In genomic region chr17:27087426-27087825, GRCm38 (mm10) we compare ENCODE assay signal across 8 mouse cellular contexts. TPM values are rescaled to one million over a fixed set of nuclear protein-coding genes. Genes with fewer than 3 reads are reported as not detected.
A peak's percentile ranks its signal among the peaks of the same experiment; 100 is the strongest.
DNase-seq lines count a peak whose midpoint lies in the region; TF ChIP-seq lines count a peak whose summit lies in the region.

No protein-coding gene starts in this region.

- H3K4me1 ChIP-seq in spleen, adult 2 months (ENCODE audit: control insufficient read depth, insufficient read depth, insufficient read length), result peaks cover 6% of the 10 kb centered on the region; the same call in 1 of the 2 replicates

- 75% methylated on average over 12 of the region's 12 CpGs for WGBS in spleen, adult 2 months

- no peak overlapping the region for H3K27ac ChIP-seq in gastrocnemius, adult 2 months
- no peak overlapping the region for H3K27ac ChIP-seq in spleen, adult 2 months (ENCODE audit: insufficient read depth, low read length)

- no peaks in the 10 kb centered on the region for H3K27me3 ChIP-seq in spleen, adult 2 months (ENCODE audit: control insufficient read depth, insufficient read depth, low read length)

- no peak for DNase-seq in gastrocnemius, adult 2 months
- no peak for DNase-seq in gastrocnemius, adult 18-20 months (ENCODE audit: low spot score)
- DNase-seq in spleen, adult 2 months (ENCODE audit: low read depth in 1 of 2, low spot score in 2 of 2), result peak in 1 of 2 experiments; percentile 43
- no peak for DNase-seq in spleen, adult 12 weeks (ENCODE audit: low spot score)
- DNase-seq in induced T-regulatory cell, adult 2 months (ENCODE audit: low read depth), result peak; percentile 58
- peak; percentile 23 to 36 for DNase-seq in spleen, postnatal 36 days (ENCODE audit: low spot score in 2 of 2)
- no peak for DNase-seq in gastrocnemius, postnatal 14 days
- no peak for DNase-seq in yolk sac, embryonic 10.5 days (ENCODE audit: low spot score)

- no peak for TF ChIP-seq POLR2A in spleen, adult 2 months (IDR thresholded peaks at IDR 0.05; ENCODE audit: low read depth, low read length)

- peak; percentile 53 for TF ChIP-seq CTCF in gastrocnemius, adult 2 months (IDR thresholded peaks at IDR 0.05)
- TF ChIP-seq CTCF in spleen, adult 2 months (IDR thresholded peaks at IDR 0.05; ENCODE audit: extremely low read depth, insufficient read depth, insufficient read length, insufficient replicate concordance), result peak; percentile 75

- peaks cover 32% of the 10 kb centered on the region for H3K36me3 ChIP-seq in spleen, adult 2 months (ENCODE audit: control insufficient read depth, insufficient read depth, low read length)

- no peak overlapping the region for H3K4me3 ChIP-seq in gastrocnemius, adult 2 months
- no peak overlapping the region for H3K4me3 ChIP-seq in spleen, adult 2 months (ENCODE audit: extremely low read depth, insufficient read depth, insufficient read length)

- intact Hi-C loops in gastrocnemius, adult 2 months (cut with DNase I), result loop anchor here (5.0 kb wide), 1 partner anchor 55 kb away; no protein-coding TSS in a partner anchor
- intact Hi-C loops in gastrocnemius, postnatal 14 days (cut with DNase I; ENCODE audit: low total_unique reads), result loop anchor here (5.0 kb wide), 1 partner anchor 50 kb away; no protein-coding TSS in a partner anchor

RNA-seq across cellular contexts. Expression of gene Itpr3, which starts 30.3 kb away (rescaled TPM):
- total RNA-seq in gastrocnemius, adult 2 months (2021), result 1 to 10 TPM; 1.9 to 2.1 TPM
- 1 to 10 TPM; 1.4 to 2.2 TPM for total RNA-seq in gastrocnemius, adult 18-20 months (2021)
- 50.9 and 61.4 TPM in 2 replicates for polyA plus RNA-seq in spleen, adult 2 months (2012; rRNA removed)
- 1 to 10 TPM; 4.2 to 5.7 TPM for total RNA-seq in gastrocnemius, postnatal 14 days (2021)

RNA-seq across cellular contexts. Expression of gene Uqcc2, which starts 46.3 kb away (rescaled TPM):
- 100 to 1,000 TPM; 405 to 424 TPM for total RNA-seq in gastrocnemius, adult 2 months (2021)
- 100 to 1,000 TPM; 426 to 428 TPM for total RNA-seq in gastrocnemius, adult 18-20 months (2021)
- polyA plus RNA-seq in spleen, adult 2 months (2012; rRNA removed), result 49.1 and 73.4 TPM in 2 replicates
- 100 to 1,000 TPM; 342 TPM for total RNA-seq in gastrocnemius, postnatal 14 days (2021)

RNA-seq across cellular contexts. Expression of gene Bak1, which starts 58.6 kb away (rescaled TPM):
- 10 to 100 TPM; 15.5 to 20.1 TPM for total RNA-seq in gastrocnemius, adult 2 months (2021)
- 10 to 100 TPM; 18.0 to 20.0 TPM for total RNA-seq in gastrocnemius, adult 18-20 months (2021)
- polyA plus RNA-seq in spleen, adult 2 months (2012; rRNA removed), result 50.3 and 67.8 TPM in 2 replicates
- total RNA-seq in gastrocnemius, postnatal 14 days (2021), result 10 to 100 TPM; 24.7 to 27.9 TPM

Comparison
In these comparisons a context has a peak if more than half of its experiments do, and no peak if none do; other contexts are left out.
1. DNase-seq: peak in induced T-regulatory cell, adult 2 months (single experiment) and spleen, postnatal 36 days (2 of 2); none in gastrocnemius, adult 2 months (single experiment), gastrocnemius, adult 18-20 months (single experiment), spleen, adult 12 weeks (single experiment), gastrocnemius, postnatal 14 days (single experiment) and yolk sac, embryonic 10.5 days (single experiment).